In genomic region chr3:123334947-123335346, GRCm38 (mm10) we compare ENCODE assay signal across 9 mouse cellular contexts. TPM values are rescaled to one million over a fixed set of nuclear protein-coding genes. Genes with fewer than 3 reads are reported as not detected.
DNase-seq lines count a peak whose midpoint lies in the region; ATAC-seq and TF ChIP-seq lines count a peak whose summit lies in the region.
"Had no signal": no experiment of that assay in that cellular context is flagged by ENCODE, and none has a peak within 500 bp of the region (broad histone marks: within the 10 kb centered on the region; RNA-seq: fewer than 3 reads in every experiment).

No protein-coding gene starts in this region.

- intact Hi-C loops in heart, postnatal 25 days (cut with DNase I) = no loop called here
- intact Hi-C loops in left cerebral cortex, postnatal 4 days (cut with DNase I) = no loop called here

- TF ChIP-seq POLR2A in lung, adult 2 months (IDR thresholded peaks at IDR 0.05; ENCODE audit: borderline replicate concordance, extremely low read depth, low read depth, low read length) = no peak

- peak overlapping the region; percentile 67 for H3K27ac ChIP-seq in heart, embryonic 11.5 days (ENCODE audit: low read depth, low read length)
- peak overlapping the region; percentile 90 for H3K27ac ChIP-seq in intestine, embryonic 16.5 days (ENCODE audit: low read length)
- peak overlapping the region; percentile 89 for H3K27ac ChIP-seq in stomach, embryonic 16.5 days (ENCODE audit: low read length)
- H3K27ac ChIP-seq: liver, embryonic 14.5 days had no signal

- no peak for DNase-seq in heart, postnatal 25 days (ENCODE audit: low spot score)
- DNase-seq in lung, postnatal 25 days (ENCODE audit: low spot score) = peak; percentile 8
- DNase-seq in lung, adult 2 months = no peak
- no peak for DNase-seq in left cerebral cortex, postnatal 4 days
- no peak for DNase-seq in layer of hippocampus, adult 11-12 months (ENCODE audit: low spot score)

- no peak overlapping the region for H3K4me2 ChIP-seq in heart, embryonic 11.5 days
- H3K4me2 ChIP-seq in intestine, embryonic 16.5 days (ENCODE audit: low read depth, low read length) = no peak overlapping the region
- no peak overlapping the region for H3K4me2 ChIP-seq in stomach, embryonic 16.5 days (ENCODE audit: low read depth, low read length)

- TF ChIP-seq CTCF in lung, adult 2 months (IDR thresholded peaks at IDR 0.05; ENCODE audit: insufficient read depth, low read length) = no peak

- H3K4me3 ChIP-seq in heart, embryonic 11.5 days (ENCODE audit: low read depth, low read length) = no peak overlapping the region
- no peak overlapping the region for H3K4me3 ChIP-seq in lung, adult 2 months (replicated peaks; ENCODE audit: extremely low read depth, low read depth, low read length)
- H3K4me3 ChIP-seq in intestine, embryonic 16.5 days (ENCODE audit: low read length) = no peak overlapping the region
- no peak overlapping the region for H3K4me3 ChIP-seq in stomach, embryonic 16.5 days (replicated peaks; ENCODE audit: low read length)

- no peak for ATAC-seq in heart, embryonic 11.5 days (replicated peaks; ENCODE audit: insufficient number of reproducible peaks, low FRiP score, low TSS enrichment)
- peak; percentile 49; the same call in 1 of the 2 replicates for ATAC-seq in intestine, embryonic 16.5 days
- no peak for ATAC-seq in stomach, embryonic 16.5 days (ENCODE audit: insufficient read depth, low FRiP score)

- WGBS in heart, embryonic 11.5 days (ENCODE audit: insufficient replicate concordance) = 47% methylated on average over 7 of the region's 7 CpGs
- 35% methylated on average over 7 of the region's 7 CpGs for WGBS in lung, adult 2 months
- WGBS in intestine, embryonic 16.5 days = 38% methylated on average over 7 of the region's 7 CpGs
- WGBS in stomach, embryonic 16.5 days = 36% methylated on average over 7 of the region's 7 CpGs

- no peaks in the 10 kb centered on the region for H3K27me3 ChIP-seq in heart, embryonic 11.5 days (ENCODE audit: control insufficient read depth, insufficient read depth, low read length)
- no peaks in the 10 kb centered on the region for H3K27me3 ChIP-seq in intestine, embryonic 16.5 days (replicated peaks; ENCODE audit: control insufficient read depth, insufficient read depth, low read length)
- H3K27me3 ChIP-seq in stomach, embryonic 16.5 days (ENCODE audit: control insufficient read depth, insufficient read depth, low read length) = no peaks in the 10 kb centered on the region

- peaks cover 22% of the 10 kb centered on the region for H3K4me1 ChIP-seq in heart, embryonic 11.5 days (ENCODE audit: control insufficient read depth, insufficient read depth, low read length)
- peaks cover 5% of the 10 kb centered on the region for H3K4me1 ChIP-seq in lung, adult 2 months (ENCODE audit: control insufficient read depth, insufficient read depth, low read length)
- H3K4me1 ChIP-seq in intestine, embryonic 16.5 days (ENCODE audit: control insufficient read depth, insufficient read depth, low read length) = peaks cover 27% of the 10 kb centered on the region
- H3K4me1 ChIP-seq in stomach, embryonic 16.5 days (ENCODE audit: control insufficient read depth, insufficient read depth, low read length) = peaks cover 55% of the 10 kb centered on the region

- no peaks in the 10 kb centered on the region for H3K9me3 ChIP-seq in heart, embryonic 11.5 days (replicated peaks; ENCODE audit: control insufficient read depth, low read length)
- no peaks in the 10 kb centered on the region for H3K9me3 ChIP-seq in intestine, embryonic 16.5 days (ENCODE audit: control insufficient read depth, low read length)
- no peaks in the 10 kb centered on the region for H3K9me3 ChIP-seq in stomach, embryonic 16.5 days (replicated peaks; ENCODE audit: control insufficient read depth, low read length)

- H3K36me3 ChIP-seq in heart, embryonic 11.5 days (ENCODE audit: control insufficient read depth, insufficient read depth, low read length) = 0 out of 2 replicates have a peak, but pooled peaks cover 3% of the 10 kb centered on the region
- no peaks in the 10 kb centered on the region for H3K36me3 ChIP-seq in intestine, embryonic 16.5 days (ENCODE audit: control insufficient read depth, insufficient read depth, low read length)
- H3K36me3 ChIP-seq in stomach, embryonic 16.5 days (ENCODE audit: control insufficient read depth, insufficient read depth, low read length) = peaks cover 4% of the 10 kb centered on the region

- no peak overlapping the region for H3K9ac ChIP-seq in heart, embryonic 11.5 days (ENCODE audit: low read depth, low read length)
- no peak overlapping the region for H3K9ac ChIP-seq in intestine, embryonic 16.5 days (ENCODE audit: low read depth, low read length)
- no peak overlapping the region for H3K9ac ChIP-seq in stomach, embryonic 16.5 days (ENCODE audit: low read length)
- H3K9ac ChIP-seq: liver, embryonic 14.5 days had no signal

RNA-seq across cellular contexts. Expression of gene Mettl14, which starts 51.0 kb away (rescaled TPM):
- polyA plus RNA-seq in heart, embryonic 11.5 days (2014; fragmentation: Nextera tagmentation; extraction: Ambion mirVana) = 17.9 and 22.4 TPM in 2 replicates
- total RNA-seq in heart, postnatal 25 days (2021) = 10 to 100 TPM; 10.2 to 11.8 TPM
- polyA plus RNA-seq in lung, adult 2 months (2012; rRNA removed) = 3.3 and 5.7 TPM in 2 replicates
- polyA plus RNA-seq in intestine, embryonic 16.5 days (2015; fragmentation: Nextera tagmentation; extraction: Ambion mirVana) = 23.2 and 24.9 TPM in 2 replicates
- polyA plus RNA-seq in stomach, embryonic 16.5 days (2015; fragmentation: Nextera tagmentation; extraction: Ambion mirVana) = 24.4 and 25.0 TPM in 2 replicates
- 10 to 100 TPM; 17.9 to 19.7 TPM for total RNA-seq in left cerebral cortex, postnatal 4 days (2021)
